Mouse (Mus musculus): ENCODE results near the gene Tmem41b.

DNA sequence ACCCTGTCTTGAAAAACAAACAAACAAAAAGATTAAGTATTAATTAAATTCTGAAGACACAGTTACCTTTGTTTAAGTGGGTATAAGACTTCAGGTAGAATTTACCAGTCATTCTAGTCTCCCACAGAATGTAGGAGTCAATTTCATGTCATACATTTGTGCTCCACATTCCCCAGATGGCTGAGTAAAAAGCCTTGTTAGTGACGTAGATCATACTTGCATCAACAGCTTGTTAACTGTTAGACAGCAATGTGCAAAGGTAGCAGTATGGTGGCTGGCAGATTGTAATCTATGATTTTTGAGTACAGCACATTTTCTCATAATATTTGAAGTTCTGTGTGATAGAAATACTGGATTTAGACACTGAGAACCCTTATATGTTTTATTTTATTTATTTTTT, 42.1 kb upstream of the Tmem41b start:
- no peak for TF ChIP-seq CTCF (IDR thresholded peaks at IDR 0.05; ENCODE audit: low read depth, low read length)
- TF ChIP-seq TAL1 (conservative IDR thresholded peaks at IDR 0.05; ENCODE audit: low read depth, low read length), result no peak
- TF ChIP-seq GATA1 (IDR thresholded peaks at IDR 0.05; ENCODE audit: borderline replicate concordance, low read length), result no peak
- TF ChIP-seq POLR2AphosphoS5 (IDR thresholded peaks at IDR 0.05; ENCODE audit: insufficient replicate concordance, low read depth, low read length), result no peak
- no peak for TF ChIP-seq GATA2 (IDR thresholded peaks at IDR 0.05; ENCODE audit: borderline replicate concordance, low read depth, low read length)

All from G1E (cell line).